Mouse (Mus musculus): ENCODE measurements at regions not wholly inside any gene's neighbourhood (a gene's known extent, or its start where the extent isn't known, plus 50 kb on each side); places are given as distances from the start of the nearest gene placed in this dataset.

DNA sequence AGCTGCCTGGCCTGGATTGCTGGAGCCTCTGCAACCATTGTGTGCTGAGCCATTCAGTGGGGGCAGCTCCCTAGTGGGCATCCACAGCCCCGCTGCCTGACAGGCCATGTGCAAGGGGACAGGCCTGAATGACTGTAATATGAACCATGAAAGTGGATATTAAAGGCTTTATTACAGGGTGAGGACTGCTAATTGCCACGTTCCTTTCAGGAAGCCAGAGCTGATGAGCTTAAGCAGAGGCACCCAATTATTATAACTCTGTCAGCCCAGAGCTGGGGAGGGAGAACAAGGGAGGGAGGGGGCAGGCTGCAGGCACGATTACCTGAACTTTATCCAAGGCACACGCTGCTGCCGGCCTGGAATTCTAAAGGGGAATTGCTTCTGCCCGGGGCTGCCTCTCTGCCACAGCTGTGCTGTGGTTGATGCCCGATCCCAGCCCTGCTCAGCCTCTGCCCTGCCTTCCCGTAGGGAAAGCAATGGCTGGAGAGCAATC lies 172.5 kb upstream of the Sdk2 start:
- TF ChIP-seq POLR2A (IDR thresholded peaks at IDR 0.05; ENCODE audit: extremely low read depth, insufficient read depth, low read length) (no peak), CTCF (IDR thresholded peaks at IDR 0.05; ENCODE audit: extremely low read depth, insufficient read depth, low read length) (no peak)
